Mouse (Mus musculus) CH12.LX (cell line): ENCODE data around the gene Zdhhc13. TPM values are rescaled to one million over a fixed set of nuclear protein-coding genes. Genes with fewer than 3 reads are reported as not detected.

Source experiments
- DNase-seq: peaks from one replicate; pipeline ENCODE4 v3.0.0-alpha.2; 2013; ENCODE audit errors: extremely low read depth
- H3K27ac ChIP-seq: 2 replicates; pipeline ENCODE4 v1.5.1; 2012; ENCODE audit warnings: low read depth, mild to moderate bottlenecking, control low read depth, moderate library complexity; ENCODE audit not compliant: insufficient read depth
- H3K27me3 ChIP-seq: replicated peaks from 2 replicates; pipeline ENCODE3; 2012; ENCODE audit warnings: inconsistent platforms
- H3K36me3 ChIP-seq, 2 experiments: replicated peaks in 1 of 2; 2 replicates each; pipeline versions ENCODE3 to v1.6.1; 2012; ENCODE audit warnings: inconsistent platforms in 1 of 2, low read length in 1 of 2, mild to moderate bottlenecking in 1 of 2, mixed read lengths in 1 of 2, moderate library complexity in 1 of 2; ENCODE audit not compliant: control insufficient read depth in 1 of 2, insufficient read depth in 1 of 2
- H3K4me1 ChIP-seq, 2 experiments: 2 replicates each; pipeline ENCODE4 v1.6.1; 2012; ENCODE audit warnings: inconsistent platforms in 1 of 2, moderate library complexity in 1 of 2; ENCODE audit not compliant: insufficient read depth in 2 of 2, control insufficient read depth in 1 of 2
- H3K4me2 ChIP-seq: 2 replicates; pipeline ENCODE4 v1.6.1; 2012; ENCODE audit warnings: low read depth, mild to moderate bottlenecking, control low read depth; ENCODE audit not compliant: poor library complexity, insufficient read depth, severe bottlenecking
- H3K4me3 ChIP-seq, 3 experiments: fragments of 150-350 bp in 1 of 3; sonication (generic) in 1 of 3; replicated peaks in 1 of 3; 2 replicates each; pipeline versions ENCODE3 to v1.5.1; 2011 to 2012; ENCODE audit warnings: low read depth in 2 of 3, low read length in 2 of 3, mild to moderate bottlenecking in 2 of 3, moderate library complexity in 2 of 3, control low read depth in 1 of 3, improper control_type of control experiment in 1 of 3, inconsistent platforms in 1 of 3, mixed read lengths in 1 of 3; ENCODE audit not compliant: poor library complexity in 1 of 3
- H3K79me2 ChIP-seq: replicated peaks from 2 replicates; pipeline ENCODE4 v1.6.1; 2012; ENCODE audit warnings: mild to moderate bottlenecking, moderate library complexity; ENCODE audit not compliant: control insufficient read depth, poor library complexity, insufficient read depth, severe bottlenecking; ENCODE audit errors: extremely low read depth
- H3K9ac ChIP-seq: 2 replicates; pipeline ENCODE4 v1.6.1; 2012; ENCODE audit warnings: low read depth, mild to moderate bottlenecking, control low read depth, moderate library complexity; ENCODE audit not compliant: insufficient read depth
- H3K9me3 ChIP-seq: replicated peaks from 2 replicates; pipeline ENCODE3; 2012; ENCODE audit warnings: low read length, inconsistent platforms, mixed read lengths
- BHLHE40 ChIP-seq: IDR thresholded peaks from 2 replicates; pipeline ENCODE4 v1.6.1; 2011; ENCODE audit warnings: mild to moderate bottlenecking, low read depth, low read length, improper control_type of control experiment
- CHD1 ChIP-seq: IDR thresholded peaks from 2 replicates; pipeline ENCODE4 v1.6.1; 2012; ENCODE audit warnings: low read depth, low read length, improper control_type of control experiment, inconsistent platforms
- CHD2 ChIP-seq: IDR thresholded peaks from 2 replicates; pipeline ENCODE4 v1.6.1; 2011; ENCODE audit warnings: low read length, improper control_type of control experiment
- CTCF ChIP-seq, 2 experiments: IDR thresholded peaks in 1 of 2; conservative IDR thresholded peaks in 1 of 2; 2 replicates each; pipeline ENCODE4 v1.5.1; 2011 to 2012; ENCODE audit warnings: low read depth in 2 of 2, low read length in 2 of 2, improper control_type of control experiment in 1 of 2, inconsistent platforms in 1 of 2, mild to moderate bottlenecking in 1 of 2, moderate library complexity in 1 of 2
- JUN ChIP-seq: IDR thresholded peaks from 2 replicates; pipeline ENCODE4 v1.6.1; 2011; ENCODE audit warnings: low read depth, mild to moderate bottlenecking, low read length, improper control_type of control experiment, moderate library complexity; ENCODE audit not compliant: insufficient read depth
- JUND ChIP-seq: conservative IDR thresholded peaks from 2 replicates; pipeline ENCODE4 v1.6.1; 2011; ENCODE audit warnings: low read depth, low read length, improper control_type of control experiment
- MAX ChIP-seq: IDR thresholded peaks from 2 replicates; pipeline ENCODE4 v1.6.1; 2011; ENCODE audit warnings: low read length, improper control_type of control experiment
- POLR2AphosphoS2 ChIP-seq: IDR thresholded peaks from 2 replicates; pipeline ENCODE4 v1.6.1; 2011; ENCODE audit warnings: low read depth, low read length, improper control_type of control experiment
- RCOR1 ChIP-seq: conservative IDR thresholded peaks from 2 replicates; pipeline ENCODE4 v1.6.1; 2012; ENCODE audit warnings: low read depth, mild to moderate bottlenecking, inconsistent platforms, low read length, improper control_type of control experiment
- TBP ChIP-seq: conservative IDR thresholded peaks from 2 replicates; pipeline ENCODE4 v1.6.1; 2011; ENCODE audit warnings: low read depth, low read length, improper control_type of control experiment
- TCF12 ChIP-seq: IDR thresholded peaks from 2 replicates; pipeline ENCODE4 v1.6.1; 2014; ENCODE audit warnings: low read depth, mild to moderate bottlenecking, inconsistent platforms, low read length, improper control_type of control experiment
- UBTF ChIP-seq: IDR thresholded peaks from 2 replicates; pipeline ENCODE4 v1.6.1; 2012; ENCODE audit warnings: low read depth, mild to moderate bottlenecking, inconsistent platforms, low read length, improper control_type of control experiment, moderate library complexity
- USF1 ChIP-seq: IDR thresholded peaks from 2 replicates; pipeline ENCODE4 v1.6.1; 2014; ENCODE audit warnings: low read depth, mild to moderate bottlenecking, inconsistent platforms, low read length, improper control_type of control experiment
- ZKSCAN1 ChIP-seq: IDR thresholded peaks from 2 replicates; pipeline ENCODE4 v1.6.1; 2012; ENCODE audit warnings: low read depth, inconsistent platforms, low read length, improper control_type of control experiment, borderline replicate concordance
- ZMIZ1 ChIP-seq: IDR thresholded peaks from 2 replicates; pipeline ENCODE4 v1.6.1; 2012; ENCODE audit warnings: low read depth, mild to moderate bottlenecking, inconsistent platforms, low read length, improper control_type of control experiment
- dilution Hi-C: fragments of 300-500 bp; cut with MboI; formaldehyde crosslinking; loops from 2 replicates; pipeline ENCODE4 v1.14.3; 2020; ENCODE audit warnings: low sequenced_read_pairs; ENCODE audit not compliant: extremely low pct_unique_long_range_greater_than_20kb, extremely low pct_ligation_motif_present
- in situ Hi-C: fragments of 300-500 bp; cut with MboI; formaldehyde crosslinking; loops from 3 replicates; pipeline ENCODE4 v1.14.3; 2019; ENCODE audit warnings: low sequenced_read_pairs, low pct_ligation_motif_present, low pct_unique_long_range_greater_than_20kb, mixed read lengths
- polyA plus RNA-seq: library from polyadenylated mRNA; unstranded; fragments of >175 nt; gene quantifications from 2 replicates; pipeline ENCODE4 v1.2.1, GENCODE M21; 2012; ENCODE audit warnings: low read depth; ENCODE audit not compliant: insufficient read length
- total RNA-seq, 2 experiments: library from RNA; depleted of rRNA; stranded (reverse); fragments of 300-350 nt in 1 of 2; fragments of >200 nt in 1 of 2; gene quantifications; 2 replicates each; pipeline ENCODE4 v1.2.3; 2012 to 2014

The Zdhhc13 gene
- total and polyA plus RNA-seq, 3 experiments, result 19.9 to 74.3 (median 32.3) TPM

DNA sequence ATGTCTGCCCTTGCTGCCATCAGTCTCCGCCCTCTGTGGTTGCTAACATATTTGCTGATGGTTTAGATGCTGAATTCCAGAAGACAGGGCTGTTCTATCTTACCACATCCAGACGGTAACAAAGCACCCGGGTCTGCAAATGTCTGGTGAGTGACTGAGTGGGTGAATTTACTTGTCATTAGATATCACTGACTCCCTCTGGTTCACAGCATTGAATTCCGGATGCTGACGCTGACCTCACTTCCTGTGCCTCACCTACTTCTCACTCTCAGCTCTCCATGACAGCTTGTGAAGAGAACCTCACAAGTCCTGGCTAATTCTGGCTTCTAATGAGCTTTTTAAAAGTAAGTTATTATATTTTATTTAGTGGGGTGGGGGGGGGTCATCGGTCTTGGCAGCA is 48.1 kb downstream of the Zdhhc13 start:
- dilution Hi-C loops, result no loop called here
- H3K36me3 ChIP-seq, result no peaks in the 10 kb centered on the region
- no peak overlapping the region for H3K4me2 ChIP-seq

GRCm38 (mm10) chr7:48838434-48838833 is 49.6 kb downstream of the Zdhhc13 start:
- Histone ChIP-seq H3K9ac (no peak overlapping the region), H3K4me3 (no peak overlapping the region), H3K4me1 (peaks cover 2 to 6% of the 10 kb centered on the region in 2 experiments; a peak in 3 of 4 replicates), H3K79me2 (no peaks in the 10 kb centered on the region)
- in situ Hi-C loops, result no loop called here
- TF ChIP-seq TCF12 (no peak), CTCF (conservative IDR thresholded peaks at IDR 0.05 in 1 of 2, IDR thresholded peaks at IDR 0.05 in 1 of 2; ENCODE audit: low read depth in 2 of 2, low read length in 2 of 2) (peak; percentile 25 to 26; a peak in 2 of 4 replicates)
- TF ChIP-seq, all 38 proteins: peak for 1
- no peaks in the 10 kb centered on the region for H3K27me3 ChIP-seq
- dilution Hi-C loops, result no loop called here
- no peak overlapping the region for H3K27ac ChIP-seq
- DNase-seq, result peak; percentile 14
- no peak overlapping the region for H3K4me2 ChIP-seq
- H3K9me3 ChIP-seq, result no peaks in the 10 kb centered on the region
- H3K36me3 ChIP-seq, result no peaks in the 10 kb centered on the region

More for the DNA sequence above, 48.1 kb downstream of the Zdhhc13 start:
- Histone ChIP-seq H3K9ac (no peak overlapping the region), H3K27me3 (no peaks in the 10 kb centered on the region), H3K27ac (no peak overlapping the region), H3K4me1 (peaks cover 9 to 21% of the 10 kb centered on the region in 2 experiments), H3K4me3 (no peak overlapping the region), H3K79me2 (no peaks in the 10 kb centered on the region), H3K9me3 (no peaks in the 10 kb centered on the region)
- in situ Hi-C loops, result no loop called here
- no peak for DNase-seq
- TF ChIP-seq ZKSCAN1 (no peak), RCOR1 (no peak), USF1 (no peak), CHD1 (no peak), MAX (no peak), ZMIZ1 (no peak), BHLHE40 (no peak), POLR2AphosphoS2 (no peak), JUN (no peak)

DNA sequence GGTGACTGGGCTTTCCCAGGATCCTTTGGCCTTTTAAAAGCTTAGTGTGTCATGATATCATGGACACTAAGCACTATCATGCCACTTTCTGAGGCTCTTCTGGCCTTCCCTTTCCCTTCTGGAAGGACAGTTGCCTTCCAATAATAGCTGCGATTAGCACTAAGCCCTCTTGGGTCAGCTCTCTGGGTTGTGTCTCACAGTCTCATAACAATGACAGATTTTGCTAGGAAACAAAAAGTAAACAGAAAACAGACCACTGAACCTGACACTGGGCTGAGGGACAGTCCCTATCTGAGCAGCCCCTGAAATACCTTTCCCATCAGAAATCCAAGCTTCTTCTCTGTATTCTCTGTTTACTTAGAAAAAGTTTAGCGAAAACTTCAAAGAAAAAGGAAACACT is 51.7 kb downstream of the Zdhhc13 start:
- Histone ChIP-seq H3K27me3 (no peaks in the 10 kb centered on the region), H3K4me3 (no peak overlapping the region), H3K4me1 (no peaks in the 10 kb centered on the region), H3K79me2 (no peaks in the 10 kb centered on the region), H3K4me2 (no peak overlapping the region), H3K27ac (no peak overlapping the region), H3K36me3 (no peaks in the 10 kb centered on the region), H3K9me3 (no peaks in the 10 kb centered on the region), H3K9ac (no peak overlapping the region)
- in situ Hi-C loops (no loop called here), dilution Hi-C loops (no loop called here)
- TF ChIP-seq POLR2AphosphoS2 (no peak), CHD2 (no peak), TBP (no peak), UBTF (no peak), BHLHE40 (no peak), JUND (no peak)
- no peak for DNase-seq
